Mouse (Mus musculus) MN1 (cell line): ENCODE data around the gene Gm14151.
"Not testable (repeated sequence)": the region's sequence is repeated elsewhere in the genome, so short reads cannot be mapped to it uniquely, and the experiment has no call there.

Experiments used
- DNase-seq: peaks from one replicate; pipeline ENCODE4 v3.0.0-alpha.2; 2016; ENCODE audit warnings: low spot score

The Gm14151 gene

DNA sequence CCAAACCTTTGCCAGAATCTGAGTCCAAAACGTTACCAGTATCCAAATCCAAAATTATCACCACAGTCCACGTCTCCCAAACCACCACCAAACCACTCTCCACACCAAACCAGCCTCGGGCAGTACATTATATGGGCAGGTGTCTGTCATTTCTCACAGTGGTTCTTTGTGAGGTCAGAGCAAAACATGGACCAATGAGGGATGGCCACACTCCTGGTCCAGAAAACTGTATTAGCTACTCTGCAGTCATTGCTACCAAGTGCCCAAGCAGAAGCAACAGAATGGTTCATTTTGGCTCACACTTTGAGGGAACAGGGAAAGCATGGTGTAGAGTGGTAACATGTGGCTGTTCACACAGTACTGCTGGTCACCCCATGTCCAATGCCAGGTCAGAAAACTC lies at the start of gene Gm14151:
Gene Gm14151 (minus strand): TSS at position 101 of the 400 bp plus-strand sequence.
- DNase-seq, result not testable (repeated sequence)

DNA sequence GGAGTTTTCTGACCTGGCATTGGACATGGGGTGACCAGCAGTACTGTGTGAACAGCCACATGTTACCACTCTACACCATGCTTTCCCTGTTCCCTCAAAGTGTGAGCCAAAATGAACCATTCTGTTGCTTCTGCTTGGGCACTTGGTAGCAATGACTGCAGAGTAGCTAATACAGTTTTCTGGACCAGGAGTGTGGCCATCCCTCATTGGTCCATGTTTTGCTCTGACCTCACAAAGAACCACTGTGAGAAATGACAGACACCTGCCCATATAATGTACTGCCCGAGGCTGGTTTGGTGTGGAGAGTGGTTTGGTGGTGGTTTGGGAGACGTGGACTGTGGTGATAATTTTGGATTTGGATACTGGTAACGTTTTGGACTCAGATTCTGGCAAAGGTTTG lies 5.8 kb upstream of the Gm14151 start, which contains the start of gene Gm14147:
Gene Gm14147 (plus strand): TSS at position 301 of the 400 bp plus-strand sequence.
- DNase-seq, result not testable (repeated sequence)

DNA sequence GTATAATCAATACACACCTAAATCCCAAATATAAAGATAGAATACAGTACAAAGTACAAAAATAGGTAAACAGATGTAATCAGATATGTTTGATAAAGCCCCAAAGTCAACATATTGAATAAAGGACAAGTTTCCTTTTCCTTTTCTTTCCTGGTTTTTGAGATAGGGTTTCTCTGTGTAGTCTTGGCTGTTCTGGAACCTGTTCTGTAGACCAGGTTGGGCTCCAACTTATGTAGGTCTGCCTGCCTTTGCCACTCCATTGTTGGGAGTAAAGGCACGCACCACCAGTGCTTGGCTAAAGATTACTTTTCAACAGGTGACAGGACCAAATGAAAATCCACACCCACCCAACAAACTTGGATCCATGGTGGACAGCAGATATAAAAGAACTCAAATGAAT lies 35.5 kb downstream of the Gm14151 start:
- no peak for DNase-seq

DNA sequence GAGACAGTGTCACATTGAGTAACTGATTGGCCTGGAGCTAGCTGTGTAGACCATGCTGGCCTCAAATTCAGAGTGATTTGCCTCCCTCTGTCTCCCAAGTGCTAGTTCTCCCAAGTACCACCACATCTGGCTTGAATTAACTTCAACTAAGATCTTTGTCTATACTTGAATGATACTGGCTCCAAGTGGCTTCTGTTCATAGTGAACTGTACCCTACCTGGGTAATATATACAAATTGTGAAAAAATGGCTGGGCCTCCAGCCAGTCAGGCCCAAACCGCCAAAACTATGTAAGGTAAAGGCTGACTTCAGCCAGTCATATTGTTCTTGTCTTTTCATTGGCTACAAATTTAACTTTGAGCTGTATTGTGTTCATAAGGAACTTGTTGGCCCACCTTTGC lies 51.7 kb downstream of the Gm14151 start:
- no peak for DNase-seq

DNA sequence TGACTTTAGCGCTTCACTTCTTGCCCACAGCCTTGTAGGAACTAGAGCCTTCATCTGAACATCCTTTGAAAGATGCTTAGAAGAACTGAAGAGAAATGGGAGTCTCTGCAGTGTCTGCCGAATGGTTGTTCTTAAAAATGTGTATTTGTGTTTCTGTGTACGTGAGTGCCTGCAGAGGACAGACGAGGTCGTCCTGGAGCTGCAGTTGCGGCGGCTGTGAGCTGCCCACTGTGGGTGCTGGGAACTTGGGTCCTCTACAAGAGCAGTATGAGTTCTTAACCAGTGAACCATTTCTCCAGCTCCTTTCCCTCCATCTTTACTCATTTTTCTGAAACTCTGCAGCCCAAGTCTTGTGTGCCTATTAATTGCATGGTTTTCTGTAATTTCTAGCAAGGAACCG lies 52.4 kb downstream of the Gm14151 start:
- no peak for DNase-seq

DNA sequence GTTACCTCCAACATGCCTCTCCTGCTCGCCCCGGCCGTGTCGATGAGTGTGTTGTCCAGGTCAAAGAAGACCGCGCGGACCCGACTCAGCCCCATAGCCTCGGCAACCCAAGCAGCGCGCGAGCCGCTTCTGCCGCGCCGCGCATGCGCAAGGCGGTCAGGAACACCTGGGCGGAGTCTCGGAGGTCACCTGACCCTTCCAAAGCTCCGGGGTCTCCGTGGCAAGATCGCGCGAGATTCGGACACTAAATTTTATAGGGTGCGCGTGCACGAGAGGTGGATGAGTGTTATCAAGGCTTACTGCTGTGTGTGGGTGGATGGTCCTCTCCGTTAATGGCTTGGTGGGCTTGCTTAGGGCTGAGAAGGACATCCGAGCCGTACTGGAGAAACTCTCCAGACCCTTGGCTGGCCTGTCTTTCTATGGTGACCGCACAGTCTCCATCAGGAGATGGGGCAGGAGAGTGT lies 52.9 kb downstream of the Gm14151 start, which contains the start of the genes Ninl and Nanp:
Gene Ninl (minus strand): TSS at position 151 of the 464 bp plus-strand sequence.
Gene Nanp (minus strand): TSS at position 167 of the 464 bp plus-strand sequence.
- DNase-seq, result peak; percentile 98

DNA sequence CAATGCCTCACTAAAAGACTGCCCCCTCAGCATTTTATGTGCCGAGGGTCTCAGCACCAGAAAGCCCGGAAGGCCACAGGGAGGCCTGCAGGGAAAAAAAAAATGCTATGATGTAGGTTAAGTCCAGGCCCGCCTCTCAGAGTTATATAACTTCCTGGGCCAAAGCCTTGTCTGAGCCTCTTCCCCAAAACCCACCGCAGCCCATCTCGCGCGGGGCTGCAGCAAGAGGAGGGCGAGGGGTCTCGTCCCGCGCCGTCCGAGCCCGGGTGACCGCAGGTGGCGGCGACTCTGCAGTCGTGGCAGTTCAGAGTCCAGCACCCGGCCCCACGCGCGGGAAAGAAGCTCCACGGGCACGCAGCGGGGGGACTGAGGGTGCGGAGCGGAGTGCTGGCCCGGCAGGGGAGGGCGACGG lies 53.3 kb downstream of the Gm14151 start:
- DNase-seq, result peak; percentile 45

DNA sequence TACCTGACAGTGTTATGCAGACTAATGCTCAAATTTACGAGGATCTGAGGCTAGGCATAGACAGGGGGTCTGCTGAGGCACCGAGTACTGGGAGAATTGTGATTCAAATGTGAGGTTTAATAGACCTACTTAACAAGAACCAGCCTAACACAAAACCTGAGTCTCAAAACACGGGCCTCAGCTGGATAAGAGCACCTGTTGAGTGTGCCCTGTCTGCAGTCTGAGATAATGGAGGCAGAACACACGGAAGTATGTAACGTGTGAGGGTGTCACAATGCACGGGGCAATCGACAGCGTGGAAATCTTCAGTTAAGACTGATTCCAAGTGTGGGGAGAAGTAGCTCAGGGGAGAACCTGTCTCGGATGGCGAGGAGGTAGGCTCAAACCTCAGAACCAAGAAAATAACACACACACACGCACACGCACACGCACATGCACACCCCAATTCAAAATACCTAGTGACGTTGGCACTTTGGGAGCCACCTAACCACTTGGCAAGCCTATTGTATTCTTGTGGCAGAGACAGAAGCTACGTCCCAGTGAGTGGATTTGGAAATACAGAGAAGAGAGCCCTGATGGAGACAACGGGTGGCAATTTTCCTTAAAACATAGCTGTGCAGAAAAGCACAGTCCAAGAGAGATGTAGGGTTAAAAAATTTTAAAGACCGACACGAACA lies 54.1 kb downstream of the Gm14151 start:
- no peak for DNase-seq

DNA sequence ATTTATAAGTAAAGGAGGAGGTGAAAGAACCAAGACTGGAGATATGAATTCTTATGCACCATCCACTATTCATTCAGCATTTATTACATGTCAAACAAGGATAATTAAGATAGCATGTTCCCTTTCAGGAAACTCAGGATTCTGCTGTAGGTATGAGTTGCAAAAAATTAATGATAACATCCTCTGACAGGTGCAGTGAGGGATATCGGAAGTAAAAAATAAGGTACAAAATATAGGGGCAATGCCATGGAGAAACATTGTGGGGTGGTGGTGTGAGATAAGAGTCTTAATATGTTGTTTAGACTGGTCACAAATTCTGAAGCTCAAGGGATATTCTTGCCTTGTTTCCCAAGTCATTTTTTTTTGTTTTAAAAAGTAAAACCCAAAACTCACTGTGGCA lies 54.9 kb downstream of the Gm14151 start:
- DNase-seq, result no peak
